Comparison of ENCODE assay signal across 18 mouse cellular contexts in genomic region chr1:37408678-37409077, GRCm38 (mm10). TPM values are rescaled to one million over a fixed set of nuclear protein-coding genes. Genes with fewer than 3 reads are reported as not detected.
A peak's percentile ranks its signal among the peaks of the same experiment; 100 is the strongest.
DNase-seq lines count a peak whose midpoint lies in the region; ATAC-seq and TF ChIP-seq lines count a peak whose summit lies in the region.
"Had no signal": no experiment of that assay in that cellular context is flagged by ENCODE, and none has a peak within 500 bp of the region (broad histone marks: within the 10 kb centered on the region; RNA-seq: fewer than 3 reads in every experiment).

No protein-coding gene starts in this region.

- TF ChIP-seq CTCF in CH12.LX (conservative IDR thresholded peaks at IDR 0.05 in 1 of 2, IDR thresholded peaks at IDR 0.05 in 1 of 2; ENCODE audit: low read depth in 2 of 2, low read length in 2 of 2): no peak

- dilution Hi-C loops in CH12.LX (cut with MboI; ENCODE audit: extremely low pct_ligation_motif_present, extremely low pct_unique_long_range_greater_than_20kb, low sequenced_read_pairs): no loop called here

- H3K9me3 ChIP-seq in CH12.LX (replicated peaks; ENCODE audit: low read length): no peaks in the 10 kb centered on the region
- no peaks in the 10 kb centered on the region for H3K9me3 ChIP-seq in kidney, embryonic 14.5 days (ENCODE audit: control insufficient read depth, low read length)
- H3K9me3 ChIP-seq: G1E had no signal

- no peak overlapping the region for H3K4me3 ChIP-seq in CH12.LX (replicated peaks in 1 of 3; ENCODE audit: low read depth in 2 of 3, low read length in 2 of 3, poor library complexity in 1 of 3)
- H3K4me3 ChIP-seq in kidney, embryonic 14.5 days (ENCODE audit: low read length): no peak overlapping the region

- H3K4me2 ChIP-seq in CH12.LX (ENCODE audit: insufficient read depth, low read depth, poor library complexity, severe bottlenecking): no peak overlapping the region
- no peak overlapping the region for H3K4me2 ChIP-seq in kidney, embryonic 14.5 days (replicated peaks; ENCODE audit: low read depth, low read length)

- no peak for ATAC-seq in kidney, embryonic 14.5 days (ENCODE audit: low FRiP score, low TSS enrichment)
- ATAC-seq: activated CD4-positive, CD25-positive, alpha-beta regulatory T cell, adult 4 months; CD4-positive, CD25-positive, alpha-beta regulatory T cell, adult 4 months; Patski had no signal

- H3K79me2 ChIP-seq in CH12.LX (replicated peaks; ENCODE audit: control insufficient read depth, extremely low read depth, insufficient read depth, poor library complexity, severe bottlenecking): no peaks in the 10 kb centered on the region

- no peak for DNase-seq in CH12.LX (ENCODE audit: extremely low read depth)
- DNase-seq: adrenal gland, adult 2 months; adrenal gland, adult 8-10 months; adrenal gland, postnatal 10 days; adrenal gland, postnatal 14 days; adrenal gland, postnatal 25 days; adrenal gland, postnatal 36 days; B cell, adult 2 months; cerebellum, adult 11 months; cerebellum, adult 11-12 months; cerebellum, adult 18-20 months; cerebellum, adult 2 months; cerebellum, adult 8-10 months had no signal

- peaks cover under 1 to 16% of the 10 kb centered on the region in 2 experiments for H3K36me3 ChIP-seq in CH12.LX (replicated peaks in 1 of 2; ENCODE audit: control insufficient read depth in 1 of 2, insufficient read depth in 1 of 2, low read length in 1 of 2)
- H3K36me3 ChIP-seq in kidney, embryonic 14.5 days (ENCODE audit: control insufficient read depth, insufficient read depth, low read length): no peaks in the 10 kb centered on the region
- H3K36me3 ChIP-seq: G1E had no signal

- no peaks in the 10 kb centered on the region for H3K27me3 ChIP-seq in CH12.LX (replicated peaks)
- H3K27me3 ChIP-seq in kidney, embryonic 14.5 days (ENCODE audit: control insufficient read depth, insufficient read depth, low read length): no peaks in the 10 kb centered on the region
- H3K27me3 ChIP-seq: Patski had no signal

- TF ChIP-seq RAD21 in CH12.LX (IDR thresholded peaks at IDR 0.05; ENCODE audit: low read depth, low read length): no peak

- H3K4me1 ChIP-seq in CH12.LX (ENCODE audit: control insufficient read depth in 1 of 2, insufficient read depth in 2 of 2): peaks cover 17 to 44% of the 10 kb centered on the region in 2 experiments
- no peaks in the 10 kb centered on the region for H3K4me1 ChIP-seq in kidney, embryonic 14.5 days (ENCODE audit: control insufficient read depth, insufficient read depth, low read length)

- 84% methylated on average over 3 of the region's 3 CpGs for WGBS in kidney, embryonic 14.5 days

- TF ChIP-seq EP300 in CH12.LX (IDR thresholded peaks at IDR 0.05; ENCODE audit: low read length): peak; percentile 51

- in situ Hi-C loops in CH12.LX (cut with MboI; ENCODE audit: low pct_ligation_motif_present, low pct_unique_long_range_greater_than_20kb, low sequenced_read_pairs): no loop called here

- no peak overlapping the region for H3K9ac ChIP-seq in CH12.LX (ENCODE audit: insufficient read depth, low read depth)
- H3K9ac ChIP-seq in kidney, embryonic 14.5 days (ENCODE audit: low read depth, low read length): no peak overlapping the region

- no peak for TF ChIP-seq POLR2A in CH12.LX (IDR thresholded peaks at IDR 0.05; ENCODE audit: low read depth, low read length)

- no peak overlapping the region for H3K27ac ChIP-seq in CH12.LX (ENCODE audit: insufficient read depth, low read depth)
- H3K27ac ChIP-seq in kidney, embryonic 14.5 days (ENCODE audit: low read depth, low read length): no peak overlapping the region

TF ChIP-seq in CH12.LX, 34 proteins besides CTCF, POLR2A, EP300 and RAD21:
- TF ChIP-seq TCF12 (IDR thresholded peaks at IDR 0.05; ENCODE audit: low read depth, low read length): peak; percentile 53; the same call in 1 of the 2 replicates
- TF ChIP-seq RCOR1 (conservative IDR thresholded peaks at IDR 0.05; ENCODE audit: low read depth, low read length): no peak
- no peak for TF ChIP-seq E2F4 (IDR thresholded peaks at IDR 0.05; ENCODE audit: insufficient replicate concordance, low read depth, low read length)
- peak; percentile 31; the same call in 1 of the 2 replicates for TF ChIP-seq IRF4 (IDR thresholded peaks at IDR 0.05; ENCODE audit: low read depth, low read length)

RNA-seq across cellular contexts. Expression of gene Coa5, which starts 21.2 kb away (rescaled TPM):
- total RNA-seq in CH12.LX (2012; rRNA removed) (43.8 and 49.7 TPM in 2 replicates), CH12.LX (2014; rRNA removed) (61.4 and 62.8 TPM in 2 replicates)
- polyA plus RNA-seq in CH12.LX (2012; ENCODE audit: insufficient read length, low read depth): 69.8 and 79.8 TPM in 2 replicates
- 29.4 and 58.5 TPM in 2 replicates for polyA plus RNA-seq in kidney, embryonic 14.5 days (2014; fragmentation: Nextera tagmentation; extraction: Ambion mirVana)

RNA-seq across cellular contexts. Expression of gene Unc50, which starts 21.3 kb away (rescaled TPM):
- total RNA-seq in CH12.LX (2012; rRNA removed) (56.6 and 58.5 TPM in 2 replicates), CH12.LX (2014; rRNA removed) (75.5 and 76.3 TPM in 2 replicates)
- polyA plus RNA-seq in CH12.LX (2012; ENCODE audit: insufficient read length, low read depth): 39.9 and 41.8 TPM in 2 replicates
- 143 and 147 TPM in 2 replicates for polyA plus RNA-seq in kidney, embryonic 14.5 days (2014; fragmentation: Nextera tagmentation; extraction: Ambion mirVana)
